Mouse (Mus musculus): ENCODE results near the gene Ube2u.

GRCm38 (mm10) chr4:100496521-100496920 lies 17.9 kb downstream of the Ube2u start:
- TF ChIP-seq CTCF (IDR thresholded peaks at IDR 0.05; ENCODE audit: borderline replicate concordance, control insufficient read depth, extremely low read depth, insufficient read depth, low read length, poor library complexity) (no peak), POLR2A (IDR thresholded peaks at IDR 0.05; ENCODE audit: control insufficient read depth, extremely low read depth, insufficient read depth, low read length, poor library complexity) (no peak)
